Mouse (Mus musculus) R1 (cell line): Measurements from ENCODE around the gene Qser1.

Experiments
- DNase-seq: peaks from one replicate; pipeline ENCODE4 v3.0.0-alpha.2; 2018; ENCODE audit warnings: low read depth, low spot score

Qser1 gene

GRCm38 (mm10) chr2:104817555-104818330 is 1.2 kb upstream of the Qser1 start:
- DNase-seq = peak; percentile 74

DNA sequence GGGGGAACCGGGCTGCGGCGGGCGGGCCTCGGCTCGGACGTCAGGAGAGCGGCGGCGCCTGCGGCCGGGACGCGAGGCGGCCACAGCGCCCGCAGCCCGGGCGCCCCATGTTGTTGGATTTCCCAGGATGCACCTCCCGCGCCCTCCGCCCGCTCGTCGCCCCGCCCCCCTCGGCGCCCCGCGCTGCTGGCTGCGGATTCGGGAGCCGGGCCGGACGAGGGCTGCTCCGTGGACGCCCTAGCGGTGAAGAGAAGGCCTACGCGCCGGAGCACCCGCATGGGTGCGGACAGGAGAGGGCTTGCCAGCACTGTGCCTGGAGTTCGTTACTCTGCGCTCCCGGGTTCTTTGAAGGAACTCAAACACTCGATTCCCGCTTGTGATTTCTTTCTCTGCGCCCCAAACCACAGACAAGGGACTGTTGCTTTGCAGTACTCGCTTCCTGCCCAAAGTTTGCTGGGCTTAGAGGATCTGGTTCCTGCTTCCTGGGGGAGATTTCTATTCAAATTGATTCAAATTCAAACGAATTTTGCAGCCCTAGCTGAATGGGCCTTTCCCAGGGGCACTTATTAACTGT is 393 bp upstream of the Qser1 start:
- peak; percentile 92 for DNase-seq

DNA sequence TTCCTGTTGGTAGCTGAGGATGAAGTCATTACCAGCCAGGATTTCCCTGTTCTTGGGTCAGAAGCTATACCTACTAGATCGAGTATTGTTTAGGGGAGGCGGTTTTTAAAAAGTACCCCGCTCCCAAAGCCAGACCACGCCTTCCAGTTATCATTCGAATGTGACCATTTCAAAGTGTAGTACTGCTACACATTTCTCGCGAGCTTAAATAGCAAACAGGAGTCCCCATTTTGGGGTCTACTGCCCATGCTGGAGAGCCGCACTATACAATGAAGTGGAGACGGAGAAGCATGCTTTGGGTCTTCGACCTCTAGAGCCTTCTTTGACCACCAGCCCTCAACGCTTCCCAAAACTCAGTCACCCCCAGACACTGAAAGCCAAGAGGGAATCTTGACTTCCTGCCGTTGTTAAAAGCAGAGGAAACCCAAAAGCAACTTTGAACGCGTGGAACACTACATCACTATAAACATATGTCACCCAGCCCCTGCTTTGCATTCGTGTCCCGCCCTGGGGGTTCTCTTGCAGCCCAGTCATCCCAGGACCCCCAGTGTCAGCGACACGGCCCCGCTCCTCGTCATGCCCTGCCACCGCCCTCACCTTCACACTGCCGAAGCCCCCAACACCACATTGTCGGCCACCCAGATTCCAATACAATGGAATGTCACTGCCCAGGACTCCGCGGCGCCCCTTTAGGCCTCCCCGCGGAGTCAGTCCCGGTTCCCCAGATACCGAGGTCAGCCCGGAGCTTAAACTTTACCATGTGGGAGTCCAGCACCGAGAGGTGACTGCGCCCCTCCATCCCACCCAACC is 794 bp downstream of the Qser1 start:
- DNase-seq = peak; percentile 68

- no peak for DNase-seq
Measured at GRCm38 (mm10) chr2:104814181-104814951, 2.2 kb downstream of the Qser1 start.

DNA sequence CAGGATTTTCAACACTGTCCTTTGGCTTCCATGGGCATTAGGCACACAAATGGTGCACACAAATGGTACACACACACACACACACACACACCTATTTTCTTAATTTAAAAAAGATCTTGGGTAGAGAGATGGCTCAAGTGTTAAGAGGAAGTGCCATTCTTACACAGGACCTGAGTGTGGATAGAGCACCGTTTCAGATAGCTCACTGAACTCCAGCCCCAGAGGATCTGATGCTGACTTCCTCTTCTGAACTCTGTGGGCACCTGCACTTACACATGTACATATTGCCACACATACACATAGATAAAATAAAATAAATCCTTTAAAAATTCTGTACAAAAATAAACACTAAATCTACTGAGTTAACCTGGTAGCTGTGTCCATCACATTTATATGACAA is 11.1 kb downstream of the Qser1 start:
- no peak for DNase-seq

- DNase-seq = peak; percentile 51
Measured at GRCm38 (mm10) chr2:104774763-104775162, 41.8 kb downstream of the Qser1 start.

- DNase-seq = no peak
Measured at GRCm38 (mm10) chr2:104768697-104769096, 47.9 kb downstream of the Qser1 start.

GRCm38 (mm10) chr2:104764018-104764417 is 52.5 kb downstream of the Qser1 start:
- no peak for DNase-seq

GRCm38 (mm10) chr2:104763134-104763703 is 53.3 kb downstream of the Qser1 start:
- no peak for DNase-seq

GRCm38 (mm10) chr2:104750611-104751010 is 65.9 kb downstream of the Qser1 start:
- peak; percentile 62 for DNase-seq

GRCm38 (mm10) chr2:104748652-104749183 is 67.8 kb downstream of the Qser1 start:
- DNase-seq = no peak

- peak; percentile 93 for DNase-seq
Measured at GRCm38 (mm10) chr2:104746251-104746650, 70.3 kb downstream of the Qser1 start.

GRCm38 (mm10) chr2:104743971-104744370 is 72.6 kb downstream of the Qser1 start:
- DNase-seq = peak; percentile 70

GRCm38 (mm10) chr2:104743160-104743559 is 73.4 kb downstream of the Qser1 start:
- no peak for DNase-seq

DNA sequence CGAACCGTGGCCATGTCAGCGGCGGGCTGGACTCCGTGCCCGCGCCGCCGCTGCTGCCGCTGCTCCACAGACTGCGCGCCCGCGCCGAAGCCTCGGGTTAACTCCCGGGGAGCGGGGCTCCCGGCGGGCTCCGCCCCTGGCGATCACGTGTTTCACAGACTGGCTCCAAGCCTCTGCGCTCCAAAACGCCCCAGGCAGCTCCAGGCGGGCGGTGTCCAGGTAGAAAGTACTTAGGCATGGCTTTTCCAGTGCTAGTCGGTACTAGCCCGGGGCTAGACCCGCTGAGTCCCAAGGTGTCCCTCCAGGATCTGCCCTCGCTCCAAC is 73.9 kb downstream of the Qser1 start, which contains the start of gene Depdc7:
Gene Depdc7 (minus strand): TSS at position 138 of the 324 bp plus-strand sequence.
- peak; percentile 92 for DNase-seq

DNA sequence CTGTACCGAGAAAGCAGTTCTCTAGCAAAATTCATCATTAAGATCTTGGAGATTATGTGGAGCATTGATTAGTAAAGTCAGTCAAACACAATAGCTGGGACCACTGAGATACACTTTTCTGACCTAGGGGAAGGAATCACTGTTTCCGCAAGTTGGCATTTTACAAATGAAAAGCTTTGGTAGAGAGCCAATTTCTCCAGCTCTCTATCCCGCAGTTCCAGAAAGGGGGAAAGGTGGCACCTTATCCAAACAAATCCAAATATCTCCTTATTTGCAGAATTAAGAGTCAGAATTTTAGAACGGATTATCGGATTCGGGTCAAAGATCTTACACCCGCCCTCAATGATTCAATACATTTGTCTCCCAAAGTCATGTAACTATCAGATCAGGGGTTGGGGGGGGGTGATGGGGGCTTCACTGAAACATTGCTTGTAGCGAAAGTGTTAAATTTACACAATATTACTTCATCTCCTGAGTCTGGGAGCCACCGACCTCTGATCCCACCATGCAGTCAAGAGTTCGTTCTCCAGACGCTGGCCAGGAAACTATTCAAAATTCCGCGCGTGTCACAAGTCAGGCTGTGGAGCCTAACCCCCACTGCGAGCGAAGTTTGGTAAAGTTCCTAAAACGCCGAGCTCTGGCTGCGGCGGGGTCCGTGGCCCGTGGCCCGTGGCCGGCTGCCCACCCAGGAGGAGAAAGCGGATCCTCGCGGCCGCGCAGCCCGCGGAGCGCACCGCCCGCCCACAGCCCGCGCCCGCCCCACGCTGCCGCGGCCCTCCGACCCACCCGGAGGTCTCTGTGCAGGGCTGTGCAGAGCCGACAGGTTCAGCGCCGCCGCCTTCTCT is 74.4 kb downstream of the Qser1 start:
- DNase-seq = peak; percentile 48

DNA sequence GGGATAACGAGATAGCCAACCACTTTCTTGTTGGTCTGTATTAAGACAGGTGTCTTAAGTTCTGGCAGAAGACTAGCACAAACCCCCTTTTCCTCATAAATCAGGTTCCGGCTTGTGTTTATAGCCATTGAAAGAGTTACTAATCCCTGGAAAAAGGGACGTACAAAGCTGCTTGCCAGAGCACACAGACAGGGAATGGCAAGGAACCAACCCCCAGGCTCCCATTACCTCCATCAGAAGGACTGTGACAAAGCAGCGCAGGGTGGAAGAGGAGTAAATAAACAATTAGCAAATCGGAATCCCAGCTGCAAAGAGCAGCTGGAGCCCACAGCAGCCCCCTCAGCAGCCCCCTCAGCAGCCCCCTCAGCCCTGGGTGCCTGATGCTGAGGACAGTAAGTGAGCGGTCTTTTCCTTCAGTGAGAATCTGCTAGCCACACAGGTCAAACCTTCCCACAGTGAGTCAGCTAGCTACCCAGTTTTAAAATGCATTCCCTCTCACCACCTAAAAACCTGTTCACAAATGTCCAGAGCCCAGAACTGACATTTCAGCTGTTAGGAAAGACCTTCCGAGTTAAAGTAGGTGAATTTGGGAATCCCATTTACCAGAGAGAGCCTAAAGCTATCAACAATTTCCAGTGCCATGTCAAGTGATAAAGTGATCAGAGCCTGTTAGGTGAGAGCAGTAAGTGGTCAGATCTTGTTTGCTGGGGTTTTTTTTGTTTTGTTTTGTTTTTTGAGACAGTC is 75.4 kb downstream of the Qser1 start:
- DNase-seq = no peak

DNA sequence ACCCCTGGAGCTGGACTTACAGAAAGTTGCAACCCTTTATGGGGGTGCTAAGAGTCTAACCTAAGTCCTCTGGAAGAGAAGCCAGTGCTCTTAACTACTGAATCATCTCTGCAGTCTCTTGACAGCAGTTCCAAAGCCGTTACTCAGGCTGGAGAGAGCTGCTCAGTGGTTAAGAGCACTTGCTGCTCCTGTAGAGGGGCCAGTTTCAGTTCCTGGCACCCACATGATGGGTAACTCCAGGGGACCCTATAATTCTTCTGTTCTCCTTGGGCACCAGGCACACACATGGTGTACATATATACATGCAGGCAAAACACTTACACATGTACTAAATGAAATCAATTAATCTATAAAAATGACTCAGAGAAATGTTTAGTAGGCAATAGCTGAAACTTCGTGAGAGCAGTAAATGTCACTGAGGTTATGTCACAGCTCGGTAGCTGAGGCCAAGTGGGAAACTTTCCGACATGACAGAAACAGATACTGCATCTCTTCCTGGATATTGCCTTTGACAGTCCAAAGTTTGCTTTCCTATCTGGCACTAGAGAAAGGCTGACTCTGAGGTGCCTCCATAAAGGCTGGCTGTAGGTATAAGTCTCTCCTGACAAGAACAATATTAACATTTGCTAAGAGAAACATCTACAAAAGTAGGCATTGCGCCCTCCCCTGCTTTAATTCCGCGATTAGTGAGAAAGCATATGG is 76.2 kb downstream of the Qser1 start:
- DNase-seq = no peak

DNA sequence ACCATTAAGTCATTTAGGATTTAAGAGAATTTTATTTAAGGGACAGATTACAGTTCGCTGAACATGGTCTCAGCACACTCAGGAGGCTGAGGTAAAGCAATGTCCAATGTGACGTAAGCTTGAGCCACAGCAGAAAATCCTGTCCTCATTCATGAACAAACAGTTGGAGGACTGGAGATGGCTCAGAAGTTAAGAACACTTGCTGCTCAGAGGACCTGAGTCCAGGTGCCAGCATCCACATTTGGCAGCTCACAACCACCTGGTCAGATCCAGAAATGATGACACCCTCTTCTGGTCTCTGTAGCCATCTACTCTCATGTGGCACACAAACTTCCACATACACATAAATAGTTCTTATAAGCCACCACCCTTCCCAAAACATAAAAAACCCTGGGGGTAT is 76.9 kb downstream of the Qser1 start:
- DNase-seq = no peak
